Mouse (Mus musculus) cerebral cortex, adult 2 months (tissue): ENCODE measurements around the gene Gltp.

Experiments
- WGBS: fragments of 180-500 bp; shearing (Covaris S2); methylation state at CpG from one replicate; pipeline ENCODE4 v1.1.7; 2018; 5-methylcytosine and 5-hydroxymethylcytosine counted together

Gltp gene

DNA sequence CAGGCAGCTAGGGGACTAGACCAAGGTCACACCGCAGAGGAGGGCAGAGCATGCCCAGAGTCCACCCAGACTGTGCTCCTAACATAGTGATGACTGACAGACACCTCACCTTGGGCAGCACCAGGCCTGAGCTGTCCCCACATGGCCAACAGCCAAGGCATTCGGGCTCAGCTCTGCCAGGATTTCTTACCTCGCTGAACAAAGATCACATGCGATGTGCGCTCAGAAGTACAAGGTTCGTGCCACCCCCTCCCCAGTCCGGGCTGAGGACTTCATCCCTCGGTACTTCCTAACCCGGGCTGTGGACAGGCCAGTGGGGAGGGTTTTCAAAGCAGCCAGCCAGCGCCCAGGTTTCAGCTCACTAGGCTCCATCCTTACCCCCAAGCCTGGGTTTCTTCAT lies 33.4 kb downstream of the Gltp start:
- WGBS, result 33% methylated on average over 10 of the region's 10 CpGs

DNA sequence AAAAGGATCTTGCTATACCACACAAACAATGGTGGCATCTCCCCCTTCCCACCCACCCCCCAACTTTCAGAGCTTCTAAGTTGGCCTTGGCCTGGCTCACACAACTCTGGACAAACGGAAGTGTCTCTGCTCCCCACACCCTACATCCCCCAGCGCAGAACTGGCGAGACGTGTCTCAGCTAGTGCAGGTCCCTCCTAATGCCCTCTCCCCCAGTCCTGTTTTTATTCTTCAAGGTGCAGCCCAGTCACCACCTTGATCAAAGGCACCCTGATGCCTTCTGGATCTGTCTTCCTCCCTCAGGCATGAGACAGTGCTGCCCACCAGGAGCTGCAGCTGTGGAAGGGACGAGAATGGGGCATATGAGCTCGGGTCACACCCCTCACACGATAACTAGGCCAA lies 34.5 kb downstream of the Gltp start:
- whole genome bisulfite sequencing, result 95% methylated on average over 7 of the region's 7 CpGs

- 95% methylated on average over 5 of the region's 5 CpGs for WGBS
Observed at GRCm38 (mm10) chr5:114655721-114656120, 35.1 kb downstream of the Gltp start.

DNA sequence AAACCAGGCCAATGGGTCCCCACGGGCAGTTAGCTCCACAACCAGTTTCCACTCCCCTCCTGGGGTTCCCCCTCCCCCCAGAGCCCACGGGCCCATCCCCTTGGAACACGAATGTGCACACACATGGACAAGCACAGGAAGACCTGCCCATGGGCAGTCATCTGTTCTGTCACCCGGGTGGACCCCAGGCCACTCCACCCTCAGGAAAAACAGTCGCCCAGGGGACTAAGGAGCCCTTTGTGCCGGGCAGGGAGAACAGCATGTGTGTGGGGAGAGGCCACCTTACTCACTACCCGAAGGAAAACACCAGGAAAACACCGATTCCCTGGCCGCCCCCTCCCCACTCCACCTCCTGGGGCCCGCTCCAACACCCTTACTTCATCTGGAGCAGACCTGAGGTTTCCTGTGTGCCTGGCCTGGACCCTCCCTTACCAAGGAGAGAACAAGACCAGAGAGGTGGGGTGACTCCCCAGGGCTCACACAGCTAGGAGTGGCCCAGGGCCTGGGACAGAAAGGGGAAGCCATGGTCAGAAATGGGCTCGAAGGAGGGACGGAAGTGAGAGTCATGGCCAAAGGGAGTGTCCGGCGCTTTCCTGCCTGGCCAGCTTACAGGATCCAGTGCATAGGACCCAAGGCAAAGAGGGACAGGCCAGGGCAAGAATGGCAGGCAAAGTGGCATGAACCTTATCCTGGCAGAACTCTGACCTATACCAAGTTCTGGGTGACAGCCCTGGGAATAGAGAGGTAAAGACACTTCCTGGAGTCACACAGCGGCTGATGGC lies 36.9 kb downstream of the Gltp start:
- WGBS, result 77% methylated on average over 15 of the region's 15 CpGs

DNA sequence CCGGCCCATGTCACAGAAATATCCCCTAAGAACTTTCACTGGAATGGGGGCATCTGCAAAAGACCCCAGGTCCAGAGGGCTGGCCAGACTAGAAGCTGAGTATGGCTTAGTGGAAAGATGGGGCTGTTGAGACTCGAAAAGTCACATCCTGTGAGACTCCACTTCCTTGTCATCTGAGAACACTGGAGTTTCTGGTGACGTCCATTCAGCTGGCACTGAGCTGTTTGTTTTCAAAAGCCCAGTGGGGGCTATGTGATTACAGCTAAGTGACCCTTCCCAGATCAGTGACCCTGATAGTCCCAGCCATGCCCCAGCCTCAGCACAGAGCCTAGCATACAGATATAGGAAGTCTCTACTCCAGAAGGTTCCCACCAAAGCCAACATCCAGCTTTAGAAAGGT lies 39.3 kb downstream of the Gltp start:
- whole genome bisulfite sequencing, result 63% methylated on average over 3 of the region's 3 CpGs

GRCm38 (mm10) chr5:114651002-114651401 lies 39.8 kb downstream of the Gltp start:
- 54% methylated on average over 14 of the region's 14 CpGs for WGBS

- WGBS, result 75% methylated on average over 11 of the region's 11 CpGs
Observed at GRCm38 (mm10) chr5:114648728-114649311, 42.0 kb downstream of the Gltp start.

GRCm38 (mm10) chr5:114647211-114647974 lies 43.4 kb downstream of the Gltp start:
- WGBS, result 7% methylated on average over 27 of the region's 27 CpGs

- 85% methylated on average over 5 of the region's 5 CpGs for WGBS
Observed at GRCm38 (mm10) chr5:114645916-114646315, 44.9 kb downstream of the Gltp start.

DNA sequence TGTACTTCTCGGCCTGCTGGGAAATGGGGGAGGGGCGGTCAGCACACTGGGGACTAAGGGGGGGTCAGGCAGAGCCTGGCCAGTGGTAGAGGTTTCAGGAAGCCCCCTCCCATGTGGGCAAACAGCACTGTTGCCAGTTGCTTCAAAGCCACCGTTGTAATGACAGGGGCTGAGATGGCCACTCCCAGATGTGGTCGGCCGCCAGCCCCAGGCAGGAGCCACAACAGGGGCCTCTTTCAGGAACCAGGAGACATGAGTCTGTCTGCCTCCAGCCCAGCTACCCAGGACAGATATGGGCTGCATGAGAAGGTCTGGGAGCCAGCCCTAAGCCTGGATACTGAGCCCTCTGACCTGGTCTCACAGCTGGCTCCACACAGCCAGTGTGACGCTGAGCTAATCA lies 45.9 kb downstream of the Gltp start:
- WGBS, result 47% methylated on average over 6 of the region's 6 CpGs

DNA sequence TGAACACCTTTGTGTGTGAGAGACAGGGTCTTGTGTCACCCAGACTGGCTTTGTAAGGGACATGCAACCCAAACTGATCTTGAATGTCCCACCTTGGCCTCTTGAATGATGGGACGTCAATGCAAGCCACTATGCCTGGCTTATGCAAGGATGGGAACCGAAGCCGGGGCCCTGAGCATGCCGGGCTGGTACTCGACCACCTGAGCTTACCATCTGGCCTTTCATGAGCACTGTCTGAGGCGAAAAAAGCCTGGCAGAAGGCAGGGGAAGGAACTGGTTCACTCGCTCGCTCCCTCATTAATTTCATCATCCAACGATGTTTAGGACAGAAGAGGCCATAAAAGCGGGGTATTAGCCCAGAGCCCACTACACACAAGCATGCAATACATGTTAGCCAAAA lies 50.0 kb downstream of the Gltp start:
- 84% methylated on average over 10 of the region's 10 CpGs for WGBS

DNA sequence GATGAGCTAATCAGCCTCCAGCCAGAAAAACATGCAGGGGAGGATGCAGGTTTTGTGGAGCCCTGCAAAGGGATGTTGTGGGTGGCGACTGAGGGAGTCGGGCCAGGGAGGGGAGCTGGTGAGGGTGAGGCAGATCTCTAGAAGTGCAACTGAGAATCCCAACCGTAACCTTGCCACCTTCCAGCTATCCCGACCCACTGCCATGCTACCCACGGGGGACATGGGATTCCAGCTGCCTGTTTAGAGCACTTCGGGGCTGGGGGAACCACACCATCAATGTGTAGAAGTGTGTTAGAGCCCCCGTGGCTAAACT lies 51.2 kb downstream of the Gltp start:
- WGBS, result 27% methylated on average over 7 of the region's 7 CpGs

DNA sequence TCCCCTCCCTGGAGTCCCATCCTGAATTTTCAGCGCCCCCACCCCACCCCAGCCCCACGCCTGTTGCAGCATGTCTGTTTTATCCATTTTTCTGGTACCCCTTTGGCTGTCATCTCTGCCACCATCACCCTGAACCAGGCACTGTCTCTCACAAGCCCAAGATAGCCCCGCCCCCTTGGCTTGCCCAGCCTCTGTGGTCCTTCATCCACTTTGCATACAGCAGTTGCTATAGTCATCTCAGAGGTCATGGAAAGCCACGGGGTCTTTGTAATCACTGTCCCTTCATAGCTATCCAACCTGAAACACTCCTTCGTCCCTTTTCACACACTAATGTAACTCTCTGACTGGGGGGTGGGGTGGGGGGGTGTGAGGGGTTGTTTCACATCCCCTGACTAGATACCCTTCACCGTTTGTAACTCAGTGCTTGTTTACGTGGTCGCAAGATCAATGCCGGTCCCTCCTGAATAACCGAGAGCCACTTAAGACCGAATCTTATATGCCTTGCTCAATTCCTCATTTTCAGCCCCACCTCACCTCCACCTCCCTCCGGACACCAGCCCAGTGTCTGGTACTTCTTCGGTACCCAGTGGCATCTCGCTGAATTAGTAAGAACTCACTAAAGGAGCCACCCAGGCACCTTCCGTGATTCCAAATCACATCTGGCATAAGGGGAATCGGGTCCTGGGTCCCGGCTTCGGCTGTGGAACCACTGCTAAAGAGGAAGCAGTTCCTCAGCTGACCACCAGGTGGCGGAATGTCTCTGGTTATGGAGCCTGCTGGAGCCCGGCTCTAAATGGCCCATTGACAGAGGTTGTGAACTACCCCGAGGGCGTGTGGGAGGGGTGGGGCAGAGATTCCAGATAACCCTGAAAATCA lies 51.8 kb downstream of the Gltp start:
- WGBS, result 13% methylated on average over 22 of the region's 22 CpGs

DNA sequence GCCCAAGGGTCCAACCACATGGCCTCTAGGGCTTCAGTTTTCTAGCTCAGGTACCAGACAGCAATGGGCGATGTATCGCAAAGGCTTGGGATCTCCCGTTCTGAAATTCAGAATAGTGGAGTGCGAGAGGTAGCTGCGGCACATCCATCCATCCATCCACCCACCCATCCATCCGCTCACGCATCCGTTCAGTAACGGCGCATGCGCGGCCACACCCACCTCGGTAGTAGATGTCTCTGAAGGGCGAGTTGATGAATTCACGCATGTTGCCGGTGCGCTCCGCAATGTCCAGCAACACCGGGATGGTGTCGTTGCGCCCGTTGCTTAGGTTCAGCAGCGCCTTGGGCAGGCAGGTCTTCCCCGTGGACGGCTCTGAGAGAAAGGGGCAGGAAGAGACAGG lies 54.7 kb downstream of the Gltp start:
- WGBS, result 87% methylated on average over 25 of the region's 25 CpGs

DNA sequence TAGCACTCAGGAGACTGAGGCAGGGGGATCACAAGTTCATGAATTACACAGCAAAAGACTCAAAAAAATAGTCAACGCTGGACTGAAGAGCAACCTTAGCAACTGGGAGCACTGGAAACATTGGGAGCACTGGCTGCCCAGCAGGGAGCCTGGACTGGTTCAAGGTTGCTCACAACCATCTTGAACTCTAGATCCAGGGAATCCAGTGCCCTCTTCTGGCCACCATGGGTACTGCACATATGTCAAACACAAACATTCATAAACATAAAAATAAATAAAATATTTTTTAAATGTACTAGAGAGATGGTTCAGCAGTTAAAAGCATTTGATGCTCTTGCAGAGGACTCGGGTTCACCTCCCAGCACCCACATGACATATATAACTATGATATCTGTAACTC lies 59.4 kb downstream of the Gltp start:
- 54% methylated on average over 2 of the region's 2 CpGs for WGBS

DNA sequence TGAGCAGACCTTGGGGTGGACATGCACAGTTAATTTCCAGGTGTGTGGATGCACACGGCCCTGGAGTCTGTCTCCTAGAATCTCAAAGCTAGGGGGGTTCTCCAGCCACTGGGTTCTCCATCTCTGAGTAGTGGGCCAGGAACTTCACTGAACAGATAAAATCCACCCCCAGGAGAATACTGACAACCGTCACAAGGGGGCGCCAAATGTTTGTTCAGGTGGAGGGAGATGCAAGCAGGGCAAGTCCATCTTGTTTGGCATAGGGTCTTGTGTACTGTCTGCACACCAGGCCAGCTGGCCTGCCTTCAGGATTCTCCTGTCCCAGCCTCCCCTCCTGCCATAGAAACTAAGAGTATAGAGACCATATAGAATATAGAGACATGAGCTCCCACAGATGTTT lies 65.2 kb downstream of the Gltp start:
- WGBS, result 27% methylated on average over 3 of the region's 3 CpGs

DNA sequence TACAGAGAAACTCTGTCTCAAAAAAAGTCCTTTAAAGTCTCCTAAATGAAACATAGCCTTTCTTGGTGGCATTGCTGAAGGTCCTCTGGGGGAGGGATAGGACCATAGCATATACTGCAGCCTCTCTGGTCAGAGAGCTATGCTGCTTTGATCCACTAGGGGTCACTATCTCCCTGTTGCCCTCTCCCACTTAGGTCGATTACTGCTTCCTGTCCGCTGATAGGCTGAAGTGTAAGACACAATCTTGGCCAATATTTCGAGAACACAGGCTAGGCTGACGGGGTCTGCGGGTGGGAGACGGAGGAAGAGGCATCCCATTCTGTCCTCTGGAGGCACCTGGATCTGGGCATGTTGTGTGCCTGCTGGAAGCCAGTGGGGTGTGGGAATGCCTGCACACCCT lies 70.5 kb downstream of the Gltp start:
- 60% methylated on average over 6 of the region's 6 CpGs for WGBS
